Mouse (Mus musculus): ENCODE measurements around the gene Ttc29. TPM values are rescaled to one million over a fixed set of nuclear protein-coding genes. Genes with fewer than 3 reads are reported as not detected.

Gene Ttc29
- polyA plus RNA-seq, 1 experiment from 2014 or later: 0.05 TPM

DNA sequence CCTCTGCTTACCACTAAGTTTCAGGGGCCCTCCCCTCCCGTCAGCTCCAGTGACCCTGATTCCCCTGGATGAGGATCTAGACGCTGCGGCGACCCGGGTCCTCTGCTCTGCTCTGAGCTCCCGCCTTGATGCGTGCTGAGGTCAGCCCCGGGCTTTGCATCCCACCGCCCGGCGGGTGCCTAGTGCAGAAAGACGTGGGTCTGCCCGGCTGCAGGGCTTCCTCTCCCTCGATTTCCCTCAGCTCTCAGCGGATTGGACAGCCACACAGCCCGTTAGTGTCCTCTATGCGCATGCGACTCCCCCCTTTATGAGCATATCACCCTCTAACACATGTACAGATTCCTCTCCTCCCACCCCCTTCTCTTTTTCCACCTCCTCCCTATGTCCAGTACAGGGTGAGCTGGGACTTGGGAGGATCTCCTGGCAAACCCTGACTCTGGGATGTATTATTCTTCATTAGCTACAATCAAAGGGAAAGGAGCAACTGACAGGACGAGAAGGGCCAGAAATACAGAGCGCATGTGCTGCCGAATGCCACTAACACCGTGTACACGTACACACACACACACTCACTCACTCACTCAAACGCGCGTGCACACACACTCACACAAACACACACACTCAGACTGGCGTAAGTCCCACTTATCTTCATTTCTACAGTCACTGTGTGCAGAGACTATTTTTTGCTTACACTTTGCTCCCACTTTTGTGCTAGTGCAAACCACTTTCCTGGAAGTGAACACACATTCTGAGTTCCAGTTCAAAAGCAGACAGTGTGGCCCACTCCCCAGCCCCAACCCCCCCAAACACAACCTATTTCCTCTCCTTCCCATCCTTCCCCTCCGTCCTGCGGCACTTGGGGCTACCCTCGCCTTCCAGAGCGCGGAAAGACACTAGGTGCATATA is 224.3 kb downstream of the Ttc29 start:
- H3K9ac ChIP-seq: no peak overlapping the region
- peak overlapping the region; percentile 79 for H3K4me2 ChIP-seq
- 4% methylated on average over 32 of the region's 32 CpGs for WGBS
- peak overlapping the region; percentile 46 for H3K4me3 ChIP-seq
- no peak for ATAC-seq (replicated peaks; ENCODE audit: insufficient number of reproducible peaks, insufficient read depth, low FRiP score, low read depth)
- H3K27ac ChIP-seq: no peak overlapping the region
- H3K9me3 ChIP-seq (replicated peaks): no peaks in the 10 kb centered on the region
- no peaks in the 10 kb centered on the region for H3K36me3 ChIP-seq
- H3K27me3 ChIP-seq: peaks cover 93% of the 10 kb centered on the region
- peaks cover 32% of the 10 kb centered on the region for H3K4me1 ChIP-seq (replicated peaks)

DNA sequence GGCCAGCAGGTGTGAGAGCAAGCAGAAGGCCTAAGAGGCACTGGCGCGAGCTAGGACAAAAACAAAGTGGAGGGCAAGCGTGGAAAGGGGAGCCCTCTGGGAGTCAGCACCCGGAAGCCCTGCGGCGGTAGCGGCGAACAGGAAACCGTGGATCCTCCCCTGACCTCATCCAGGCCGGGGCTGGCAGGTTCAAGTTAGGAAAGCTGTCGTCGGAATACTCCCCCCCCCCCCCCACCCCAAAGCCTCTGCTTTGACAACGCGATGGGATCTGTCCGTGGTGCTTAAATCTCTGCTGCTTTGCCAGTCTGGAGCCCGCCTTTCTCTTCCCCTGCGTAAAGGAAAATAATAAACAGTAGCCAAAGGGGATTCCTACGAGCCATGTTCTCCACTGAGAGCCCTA is 225.0 kb downstream of the Ttc29 start:
- Histone ChIP-seq H3K27ac (no peak overlapping the region), H3K9ac (no peak overlapping the region), H3K4me1 (replicated peaks) (peaks cover 32% of the 10 kb centered on the region), H3K9me3 (replicated peaks) (no peaks in the 10 kb centered on the region), H3K4me2 (peak overlapping the region; percentile 52), H3K4me3 (peak overlapping the region; percentile 25; the same call in 1 of the 2 replicates), H3K36me3 (no peaks in the 10 kb centered on the region), H3K27me3 (peaks cover 92% of the 10 kb centered on the region)
- under 1% methylated on average over 18 of the region's 18 CpGs for WGBS
- no peak for ATAC-seq (replicated peaks; ENCODE audit: insufficient number of reproducible peaks, insufficient read depth, low FRiP score, low read depth)

DNA sequence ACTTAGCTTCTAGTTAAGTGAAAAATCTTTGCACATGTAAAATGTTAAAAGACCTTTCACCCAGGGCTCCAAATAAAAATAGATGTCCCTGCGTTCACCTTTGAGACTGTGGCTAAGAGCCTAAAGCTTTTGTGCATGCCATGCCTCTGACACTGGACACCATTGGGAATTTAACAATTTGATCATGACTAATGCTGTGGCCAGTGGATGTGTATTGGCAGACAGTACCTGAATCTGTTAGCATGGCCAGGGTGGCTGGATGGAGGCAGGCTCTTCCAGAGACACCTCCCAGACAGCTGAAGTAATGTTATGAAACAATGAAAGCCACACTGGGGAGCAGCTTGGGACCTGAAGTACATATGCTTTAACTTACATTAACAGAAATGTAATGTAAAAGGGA is 229.7 kb downstream of the Ttc29 start:
- H3K27ac ChIP-seq: no peak overlapping the region
- ATAC-seq (replicated peaks; ENCODE audit: insufficient number of reproducible peaks, insufficient read depth, low FRiP score, low read depth): no peak
- H3K4me1 ChIP-seq (replicated peaks): peaks cover 3% of the 10 kb centered on the region
- no peak overlapping the region for H3K4me3 ChIP-seq
- no peak overlapping the region for H3K4me2 ChIP-seq
- 68% methylated on average over 1 of the region's 1 CpGs for WGBS
- no peak overlapping the region for H3K9ac ChIP-seq
- H3K9me3 ChIP-seq (replicated peaks): no peaks in the 10 kb centered on the region
- peaks cover 54% of the 10 kb centered on the region for H3K27me3 ChIP-seq
- H3K36me3 ChIP-seq: no peaks in the 10 kb centered on the region

Other genes with a start within 250 kb of the Ttc29 start
- gene Pou4f2, start 223.3 kb downstream of the Ttc29 start, polyA plus RNA-seq (2015; fragmentation: Nextera tagmentation; extraction: Ambion mirVana): not detected in 2 replicates

Measured in heart, embryonic 15.5 days (tissue).